Mouse (Mus musculus) cerebellum, adult 2 months (tissue): Measurements from ENCODE around the gene Odaph. TPM values are rescaled to one million over a fixed set of nuclear protein-coding genes. Genes with fewer than 3 reads are reported as not detected.

Experiments
- DNase-seq, 2 experiments: peaks; one replicate each; pipeline ENCODE4 v3.0.0; 2021
- H3K27ac ChIP-seq: fragments of 200-500 bp; 2 replicates; pipeline ENCODE4 v1.5.1; 2012; ENCODE audit warnings: low read length, control low read depth, inconsistent platforms; ENCODE audit not compliant: insufficient read depth
- H3K27me3 ChIP-seq: fragments of 200-500 bp; 2 replicates; pipeline ENCODE4 v1.6.1; 2012; ENCODE audit warnings: inconsistent platforms, mild to moderate bottlenecking, low read length, moderate library complexity; ENCODE audit not compliant: control insufficient read depth, insufficient read depth
- H3K4me1 ChIP-seq: fragments of 200-500 bp; 2 replicates; pipeline ENCODE4 v1.6.1; 2011; ENCODE audit warnings: low read length; ENCODE audit not compliant: control insufficient read depth, insufficient read depth
- H3K4me3 ChIP-seq: fragments of 200-500 bp; replicated peaks from 2 replicates; pipeline ENCODE3; 2011; ENCODE audit warnings: mild to moderate bottlenecking, low read depth, low read length, control low read depth; ENCODE audit not compliant: insufficient read depth
- CTCF ChIP-seq: fragments of 200-500 bp; IDR thresholded peaks from 2 replicates; pipeline ENCODE4 v1.5.1; 2011; ENCODE audit warnings: low read depth, mild to moderate bottlenecking, control low read depth, low read length, moderate library complexity, borderline replicate concordance; ENCODE audit not compliant: insufficient read depth
- POLR2A ChIP-seq: fragments of 200-500 bp; IDR thresholded peaks from 2 replicates; pipeline ENCODE4 v1.6.1; 2011; ENCODE audit warnings: low read length, control low read depth, borderline replicate concordance; ENCODE audit not compliant: insufficient read depth
- WGBS: fragments of 180-500 bp; shearing (Covaris S2); methylation state at CpG from one replicate; pipeline ENCODE4 v1.1.7; 2018; 5-methylcytosine and 5-hydroxymethylcytosine counted together
- polyA plus RNA-seq: library from polyadenylated mRNA; depleted of rRNA; stranded (reverse); fragments of >200 nt; gene quantifications from 2 replicates; pipeline ENCODE4 v1.2.3, GENCODE M21; 2012

The Odaph gene
- polyA plus RNA-seq, 1 experiment = 0.20 TPM

DNA sequence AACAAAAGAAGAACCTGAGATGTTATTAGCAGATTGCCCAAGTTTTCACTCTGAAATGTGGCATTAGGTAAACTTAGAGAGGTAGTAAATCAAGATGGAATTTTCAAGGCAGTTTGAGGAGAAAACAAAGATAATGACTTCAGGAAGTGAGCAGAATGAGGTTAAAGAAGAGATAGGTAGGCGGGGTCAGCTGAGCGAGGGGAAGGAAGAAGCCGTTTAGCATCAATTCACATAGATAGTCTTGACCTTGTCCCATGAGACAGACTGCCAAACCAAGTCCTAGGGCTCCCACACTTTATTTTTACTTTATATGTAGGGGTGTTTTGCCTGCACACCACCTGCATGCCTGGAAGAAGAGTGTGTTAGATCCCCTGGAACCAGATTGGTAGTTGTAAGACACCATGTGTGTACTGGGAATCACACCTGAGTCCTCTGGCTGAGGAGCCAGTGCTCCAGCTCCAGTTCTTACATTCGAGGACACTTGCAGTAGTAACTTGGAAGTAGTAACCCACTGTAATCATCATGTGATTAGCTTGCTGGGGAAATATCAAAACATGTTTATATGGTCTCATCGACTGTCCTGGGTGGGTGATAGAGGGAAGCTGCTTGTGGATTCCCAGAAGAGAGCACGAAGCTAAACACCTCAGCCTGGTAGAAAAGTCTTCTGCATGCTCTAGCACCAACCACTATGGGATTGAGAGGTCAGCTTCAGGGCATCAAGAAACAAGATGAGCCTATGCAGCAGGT, 4.1 kb downstream of the Odaph start:
- Histone ChIP-seq H3K27me3 (no peaks in the 10 kb centered on the region), H3K4me3 (no peak overlapping the region), H3K4me1 (no peaks in the 10 kb centered on the region), H3K27ac (no peak overlapping the region)
- TF ChIP-seq CTCF (no peak), POLR2A (no peak)
- no peak for DNase-seq
- WGBS = 88% methylated on average over 6 of the region's 6 CpGs

DNA sequence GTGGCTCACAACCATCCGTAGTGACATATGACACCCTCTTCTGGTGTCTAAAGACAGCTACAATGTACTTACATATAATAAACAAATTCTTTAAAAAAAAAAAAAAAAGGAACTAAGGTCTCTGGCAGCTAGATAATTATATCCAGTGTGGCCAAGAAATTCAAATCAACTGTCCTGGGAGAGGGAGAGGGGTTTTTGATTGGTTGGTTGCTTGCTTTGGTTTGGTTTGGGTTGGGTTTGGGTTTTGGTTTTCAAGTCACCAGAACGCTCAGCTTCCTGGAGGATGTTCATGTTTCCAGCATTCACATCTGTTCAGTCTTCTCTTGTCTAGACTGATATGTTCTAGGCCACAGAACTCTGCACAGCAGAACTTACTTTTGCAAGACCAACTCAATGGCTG, 5.8 kb downstream of the Odaph start:
- no peaks in the 10 kb centered on the region for H3K27me3 ChIP-seq
- H3K4me3 ChIP-seq = no peak overlapping the region
- no peaks in the 10 kb centered on the region for H3K4me1 ChIP-seq
- WGBS = 94% methylated on average over 2 of the region's 2 CpGs
- TF ChIP-seq CTCF (no peak), POLR2A (no peak)
- no peak overlapping the region for H3K27ac ChIP-seq
- no peak for DNase-seq

- Histone ChIP-seq H3K27me3 (no peaks in the 10 kb centered on the region), H3K4me1 (no peaks in the 10 kb centered on the region), H3K4me3 (no peak overlapping the region), H3K27ac (no peak overlapping the region)
- WGBS = 65% methylated on average over 13 of the region's 13 CpGs
- TF ChIP-seq CTCF (no peak), POLR2A (no peak)
- no peak for DNase-seq
These were observed 7.3 kb downstream of the Odaph start for GRCm38 (mm10) chr5:91994546-91994945.

DNA sequence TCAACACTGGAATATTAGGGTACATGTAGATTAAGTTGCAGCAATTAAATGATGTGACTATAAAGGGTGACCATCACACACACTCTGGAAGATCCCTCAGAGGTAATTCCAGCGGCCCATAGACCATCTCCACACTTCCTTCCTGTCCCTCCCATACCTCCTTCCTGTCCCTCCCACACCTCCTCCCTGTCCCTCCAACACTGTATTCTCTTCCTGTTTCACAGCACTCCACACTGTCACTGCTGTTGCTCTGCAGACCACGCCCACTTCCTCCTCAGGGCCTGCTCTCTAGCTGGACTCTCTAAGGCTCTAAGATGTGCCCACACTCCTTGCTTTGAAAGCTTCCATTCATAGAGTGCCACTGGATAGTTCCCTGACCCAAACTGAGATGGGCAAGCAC, 13.5 kb downstream of the Odaph start:
- no peak for DNase-seq
- TF ChIP-seq CTCF (no peak), POLR2A (no peak)
- Histone ChIP-seq H3K4me3 (no peak overlapping the region), H3K27ac (no peak overlapping the region), H3K27me3 (no peaks in the 10 kb centered on the region), H3K4me1 (no peaks in the 10 kb centered on the region)
- 74% methylated on average over 2 of the region's 2 CpGs for WGBS

DNA sequence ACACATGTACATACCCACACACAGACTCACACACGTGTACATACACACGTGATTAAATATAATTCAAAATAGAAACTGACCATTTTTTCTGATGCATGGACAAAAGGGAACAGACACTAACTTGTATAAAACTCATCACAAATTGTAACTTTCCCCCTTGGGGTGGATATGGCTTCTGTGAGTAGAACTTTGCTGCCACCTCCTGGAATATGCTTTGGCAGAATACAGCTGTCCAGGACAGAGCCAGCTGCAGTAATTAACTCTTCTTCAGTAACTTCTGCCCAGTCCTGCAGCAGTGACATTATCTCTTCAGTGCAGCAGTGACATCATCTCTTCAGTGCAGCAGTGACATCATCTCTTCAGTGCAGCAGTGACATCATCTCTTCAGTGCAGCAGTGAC, 15.7 kb downstream of the Odaph start:
- Histone ChIP-seq H3K27ac (no peak overlapping the region), H3K27me3 (no peaks in the 10 kb centered on the region), H3K4me3 (no peak overlapping the region), H3K4me1 (no peaks in the 10 kb centered on the region)
- WGBS = 68% methylated on average over 2 of the region's 2 CpGs
- TF ChIP-seq CTCF (no peak), POLR2A (no peak)
- no peak for DNase-seq

GRCm38 (mm10) chr5:92009827-92010226, 22.6 kb downstream of the Odaph start:
- Histone ChIP-seq H3K27me3 (no peaks in the 10 kb centered on the region), H3K27ac (no peak overlapping the region), H3K4me1 (no peaks in the 10 kb centered on the region), H3K4me3 (no peak overlapping the region)
- TF ChIP-seq CTCF (no peak), POLR2A (no peak)
- no peak for DNase-seq
- 50% methylated on average over 2 of the region's 2 CpGs for WGBS

DNA sequence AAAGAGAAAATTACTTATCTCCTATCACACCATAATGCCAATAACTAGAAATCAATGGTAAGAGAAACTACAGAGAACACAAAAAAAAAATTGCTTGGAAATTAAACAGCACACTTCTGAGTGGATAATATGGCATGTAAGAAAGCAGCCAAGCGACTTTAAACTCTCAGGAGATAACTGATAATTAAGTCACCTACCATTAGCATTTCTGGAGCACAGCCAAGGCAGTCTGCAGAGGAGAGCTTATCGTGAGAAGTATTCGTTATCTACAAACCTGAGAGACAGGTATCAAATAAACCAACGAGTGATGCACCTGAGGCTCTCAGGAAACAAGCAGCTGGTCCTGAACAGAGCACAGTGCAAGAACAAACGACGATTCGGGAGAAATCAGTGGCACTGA, 24.5 kb downstream of the Odaph start:
- Histone ChIP-seq H3K4me1 (no peaks in the 10 kb centered on the region), H3K4me3 (no peak overlapping the region), H3K27ac (no peak overlapping the region), H3K27me3 (no peaks in the 10 kb centered on the region)
- WGBS = 70% methylated on average over 7 of the region's 7 CpGs
- DNase-seq = no peak
- no peak for TF ChIP-seq POLR2A

GRCm38 (mm10) chr5:92019960-92020359, 32.7 kb downstream of the Odaph start:
- no peak for DNase-seq
- H3K4me1 ChIP-seq = no peaks in the 10 kb centered on the region
- no peak for TF ChIP-seq CTCF
- 40% methylated on average over 2 of the region's 2 CpGs for WGBS
- no peak overlapping the region for H3K27ac ChIP-seq
- H3K4me3 ChIP-seq = no peak overlapping the region
- H3K27me3 ChIP-seq = no peaks in the 10 kb centered on the region
